Comparison of ENCODE assay signal across 8 mouse cellular contexts in the genomic region with DNA sequence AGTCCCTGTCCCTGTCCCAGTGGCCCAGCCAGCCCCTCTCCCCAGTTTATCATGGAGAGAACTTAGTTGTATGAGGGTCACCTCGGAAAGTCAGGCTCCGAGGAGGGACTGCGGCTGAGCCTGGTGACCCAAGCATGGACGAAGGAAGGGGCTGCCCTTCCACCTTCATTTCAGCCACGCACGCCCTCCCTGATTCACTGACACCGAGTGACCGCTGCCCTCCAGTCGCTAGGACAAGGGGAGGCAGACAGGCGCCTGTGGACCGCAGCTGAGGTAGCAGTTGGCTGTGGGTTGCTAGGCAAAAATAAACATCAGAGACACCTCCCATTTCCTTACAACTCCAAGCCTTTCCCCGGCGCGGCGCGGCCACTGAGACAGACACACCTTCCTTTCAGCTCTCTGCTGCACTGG. TPM values are rescaled to one million over a fixed set of nuclear protein-coding genes. Genes with fewer than 3 reads are reported as not detected.
DNase-seq lines count a peak whose midpoint lies in the region; ATAC-seq and TF ChIP-seq lines count a peak whose summit lies in the region.

No protein-coding gene starts in this region.

- 0 out of 2 replicates have a peak, but pooled peaks have one; percentile 12 for TF ChIP-seq POLR2A in brain, embryonic 14.5 days (IDR thresholded peaks at IDR 0.05; ENCODE audit: borderline replicate concordance, extremely low read depth, insufficient read depth, insufficient read length, poor library complexity, severe bottlenecking)
- TF ChIP-seq POLR2A in thymus, adult 2 months (IDR thresholded peaks at IDR 0.05; ENCODE audit: control insufficient read depth, extremely low read depth, insufficient read depth, low read length, poor library complexity), result 0 out of 2 replicates have a peak, but pooled peaks have one; percentile 19

- peak; percentile 51 for ATAC-seq in forebrain, embryonic 13.5 days
- peak; percentile 76 for ATAC-seq in neutrophil, adult 5-6 weeks (ENCODE audit: extremely low read depth, insufficient number of reproducible peaks, low FRiP score, poor library complexity, severe bottlenecking)

- H3K27ac ChIP-seq in forebrain, embryonic 13.5 days, result peak overlapping the region; percentile 87
- H3K27ac ChIP-seq in thymus, adult 2 months (ENCODE audit: control insufficient read depth, insufficient read depth, low read length), result peak overlapping the region; percentile 24; the same call in 1 of the 2 replicates

- no peak for TF ChIP-seq CTCF in brain, embryonic 14.5 days (IDR thresholded peaks at IDR 0.05; ENCODE audit: borderline replicate concordance, extremely low read depth, insufficient read depth, insufficient read length)
- peak; percentile 22; the same call in 1 of the 2 replicates for TF ChIP-seq CTCF in thymus, adult 2 months (IDR thresholded peaks at IDR 0.05; ENCODE audit: borderline replicate concordance, control insufficient read depth, extremely low read depth, insufficient read depth, low read length, poor library complexity)

- no peaks in the 10 kb centered on the region for H3K27me3 ChIP-seq in forebrain, embryonic 13.5 days
- H3K27me3 ChIP-seq in thymus, adult 2 months (ENCODE audit: control insufficient read depth, insufficient read depth, low read length), result no peaks in the 10 kb centered on the region

- intact Hi-C loops in heart, postnatal 10 days (cut with DNase I), result loop anchor here (1.0 to 10.0 kb wide), 5 partner anchors 113 to 355 kb away; no protein-coding TSS in a partner anchor

- H3K4me2 ChIP-seq in forebrain, embryonic 13.5 days, result peak overlapping the region; percentile 97

- WGBS in forebrain, embryonic 13.5 days, result 0% methylated on average over 16 of the region's 16 CpGs
- under 1% methylated on average over 16 of the region's 16 CpGs for WGBS in large intestine, adult 2 months
- under 1% methylated on average over 16 of the region's 16 CpGs for WGBS in thymus, adult 2 months

- H3K9me3 ChIP-seq in forebrain, embryonic 13.5 days (replicated peaks), result no peaks in the 10 kb centered on the region

- H3K4me1 ChIP-seq in forebrain, embryonic 13.5 days, result peaks cover 35% of the 10 kb centered on the region
- H3K4me1 ChIP-seq in thymus, adult 2 months (replicated peaks; ENCODE audit: control insufficient read depth, insufficient read depth, low read length), result peaks cover 16% of the 10 kb centered on the region

- peak overlapping the region; percentile 95 for H3K4me3 ChIP-seq in forebrain, embryonic 13.5 days
- H3K4me3 ChIP-seq in thymus, adult 2 months (ENCODE audit: control insufficient read depth, insufficient read depth, low read length), result peak overlapping the region; percentile 70

- peak overlapping the region; percentile 97 for H3K9ac ChIP-seq in forebrain, embryonic 13.5 days

- H3K36me3 ChIP-seq in forebrain, embryonic 13.5 days (ENCODE audit: poor library complexity, severe bottlenecking), result peaks cover 8% of the 10 kb centered on the region; the same call in 1 of the 2 replicates
- no peaks in the 10 kb centered on the region for H3K36me3 ChIP-seq in thymus, adult 2 months (ENCODE audit: control insufficient read depth, insufficient read depth, low read length)

- DNase-seq in CD8-positive naive resting alpha-beta T cell, adult 2 months (ENCODE audit: low read depth in 2 of 2, low spot score in 2 of 2), result peak; percentile 64 to 66
- DNase-seq in brain, embryonic 14.5 days (ENCODE audit: low read depth), result peak; percentile 87
- peak; percentile 83 to 87 for DNase-seq in heart, postnatal 10 days
- peak; percentile 73 for DNase-seq in large intestine, adult 2 months (ENCODE audit: low read depth, low spot score)
- DNase-seq in lung, adult 18-20 months, result peak; percentile 84 to 88
- peak; percentile 67 for DNase-seq in thymus, adult 2 months

RNA-seq across cellular contexts. Expression of a gene that starts 0.4 kb away (rescaled TPM):
- polyA plus RNA-seq in brain, embryonic 14.5 days (2012; rRNA removed), result 25.5 and 31.8 TPM in 2 replicates
- 10.7 and 11.3 TPM in 2 replicates for polyA plus RNA-seq in forebrain, embryonic 13.5 days (2015; fragmentation: Nextera tagmentation; extraction: Ambion mirVana)
- 100 to 1,000 TPM; 114 to 116 TPM for total RNA-seq in heart, postnatal 10 days (2021)
- polyA plus RNA-seq in large intestine, adult 2 months (2012; rRNA removed), result 14.9 and 34.4 TPM in 2 replicates
- 36.1 and 52.7 TPM in 2 replicates for total RNA-seq in neutrophil, adult 5-6 weeks (2017)
- polyA plus RNA-seq in thymus, adult 2 months (2012; rRNA removed), result 24.5 and 28.4 TPM in 2 replicates

Comparison
In these comparisons a context has a peak if more than half of its experiments do, and no peak if none do; other contexts are left out.
1. Peak in every context shown above with its lines: DNase-seq, ATAC-seq, H3K4me3 ChIP-seq and H3K27ac ChIP-seq.